Mouse (Mus musculus) hindbrain, embryonic 10.5 days (tissue): ENCODE data around the gene Bicdl1. TPM values are rescaled to one million over a fixed set of nuclear protein-coding genes. Genes with fewer than 3 reads are reported as not detected.

Experiments used
- DNase-seq: peaks from one replicate; pipeline ENCODE4 v3.0.0-alpha.2; 2017; ENCODE audit warnings: low spot score
- H3K27ac ChIP-seq: fragments of 300-500 bp; sonication (generic); 2 replicates; pipeline ENCODE4 v1.5.1; 2016; ENCODE audit warnings: mild to moderate bottlenecking, moderate library complexity
- H3K27me3 ChIP-seq: fragments of 300-500 bp; sonication (generic); 2 replicates; pipeline ENCODE4 v1.6.1; 2016; ENCODE audit warnings: mild to moderate bottlenecking; ENCODE audit not compliant: poor library complexity, insufficient read depth, severe bottlenecking
- H3K36me3 ChIP-seq: fragments of 300-500 bp; sonication (generic); 2 replicates; pipeline ENCODE4 v1.6.1; 2016; ENCODE audit warnings: mild to moderate bottlenecking, moderate library complexity
- H3K4me1 ChIP-seq: fragments of 300-500 bp; sonication (generic); replicated peaks from 2 replicates; pipeline ENCODE4 v1.6.1; 2016; ENCODE audit warnings: mild to moderate bottlenecking
- H3K4me3 ChIP-seq: fragments of 300-500 bp; sonication (generic); 2 replicates; pipeline ENCODE4 v1.5.1; 2016; ENCODE audit warnings: mild to moderate bottlenecking, moderate library complexity
- H3K9me3 ChIP-seq: fragments of 300-500 bp; sonication (generic); 2 replicates; pipeline ENCODE4 v1.6.1; 2016; ENCODE audit warnings: mild to moderate bottlenecking, moderate library complexity
- WGBS: fragments of 180-500 bp; shearing (Covaris S2); methylation state at CpG from one replicate; pipeline ENCODE4 v1.1.7; 2016; 5-methylcytosine and 5-hydroxymethylcytosine counted together
- polyA plus RNA-seq: library from polyadenylated mRNA; unstranded; fragments of >200 nt; fragmentation: Nextera tagmentation; extraction: Ambion mirVana; gene quantifications from 2 replicates; pipeline ENCODE4 v1.2.1, GENCODE M21; 2016

Gene Bicdl1
- polyA plus RNA-seq, result 12.2 and 14.1 TPM in 2 replicates

DNA sequence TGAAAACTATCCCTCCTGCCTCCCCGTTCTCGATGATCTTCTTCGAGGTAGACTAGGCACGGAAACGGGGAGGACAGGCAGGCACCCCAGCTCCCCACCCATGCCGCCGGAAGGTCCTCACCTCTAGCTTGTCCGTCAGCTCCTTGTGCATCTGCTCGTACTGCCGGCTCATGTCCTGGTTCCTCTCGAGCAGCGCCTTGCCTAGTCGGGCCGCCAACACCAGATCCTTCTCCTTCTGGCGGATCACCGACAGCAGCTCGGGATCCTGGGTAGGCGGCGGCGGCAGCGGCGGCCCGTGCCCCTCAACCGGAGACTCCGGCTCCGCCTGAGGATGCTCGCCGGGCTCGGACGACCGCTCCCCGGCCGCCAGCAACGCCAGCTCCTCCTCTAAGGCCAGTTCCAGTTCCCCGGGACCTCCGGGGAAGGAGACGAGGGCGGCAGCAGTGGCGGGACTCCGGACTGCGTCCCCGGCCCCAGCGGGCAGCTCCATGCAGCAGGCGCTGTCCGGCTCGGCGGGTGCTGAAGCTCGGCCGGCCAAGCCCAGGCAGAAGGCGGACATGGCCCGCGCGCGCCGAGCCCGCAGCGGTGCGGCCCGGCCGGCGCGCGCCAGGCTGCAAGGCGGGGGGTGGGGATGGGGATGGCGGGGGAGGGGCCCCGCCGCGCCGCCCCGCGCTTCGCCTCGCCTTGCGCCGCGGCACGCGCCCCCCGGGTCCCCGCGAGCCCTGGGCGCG, at the start of gene Bicdl1:
TSS of gene Bicdl1 (minus strand) at position 621 of the 731 bp plus-strand sequence.
- Histone ChIP-seq H3K4me3 (peak within 1 kb of the TSS; percentile 72), H3K4me1 (peaks cover 24% of the 10 kb centered on the region), H3K27ac (peak within 1 kb of the TSS; percentile 81), H3K27me3 (peaks cover 28% of the 10 kb centered on the region), H3K36me3 (no peaks in the 10 kb centered on the region), H3K9me3 (no peaks in the 10 kb centered on the region)
- 3% methylated on average over 83 of the region's 83 CpGs for WGBS
- peak; percentile 85 for DNase-seq

DNA sequence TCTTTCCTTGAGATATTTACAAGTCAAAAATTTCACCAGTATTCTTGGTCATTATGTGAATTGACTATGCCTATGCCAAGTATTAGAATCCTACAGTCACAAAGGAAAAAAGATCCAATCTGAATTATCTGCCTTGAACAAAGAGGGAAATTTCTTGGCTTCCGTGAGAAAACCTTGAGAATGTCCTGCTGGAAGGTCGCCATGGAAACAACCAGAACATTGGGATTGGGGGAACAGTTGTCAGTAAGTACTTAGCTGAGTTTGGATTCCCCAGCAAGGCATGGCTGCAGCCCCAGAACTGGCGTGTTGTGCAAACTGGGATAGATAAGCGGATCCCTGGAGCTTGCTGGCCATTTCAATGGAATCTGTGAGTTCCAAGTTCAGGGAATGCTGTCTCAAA, 45.5 kb upstream of the Bicdl1 start:
- DNase-seq, result no peak
- H3K36me3 ChIP-seq, result no peaks in the 10 kb centered on the region
- H3K27ac ChIP-seq, result no peak overlapping the region
- H3K9me3 ChIP-seq, result no peaks in the 10 kb centered on the region
- no peak overlapping the region for H3K4me3 ChIP-seq
- no peaks in the 10 kb centered on the region for H3K27me3 ChIP-seq
- no peaks in the 10 kb centered on the region for H3K4me1 ChIP-seq
- 76% methylated on average over 4 of the region's 4 CpGs for WGBS

DNA sequence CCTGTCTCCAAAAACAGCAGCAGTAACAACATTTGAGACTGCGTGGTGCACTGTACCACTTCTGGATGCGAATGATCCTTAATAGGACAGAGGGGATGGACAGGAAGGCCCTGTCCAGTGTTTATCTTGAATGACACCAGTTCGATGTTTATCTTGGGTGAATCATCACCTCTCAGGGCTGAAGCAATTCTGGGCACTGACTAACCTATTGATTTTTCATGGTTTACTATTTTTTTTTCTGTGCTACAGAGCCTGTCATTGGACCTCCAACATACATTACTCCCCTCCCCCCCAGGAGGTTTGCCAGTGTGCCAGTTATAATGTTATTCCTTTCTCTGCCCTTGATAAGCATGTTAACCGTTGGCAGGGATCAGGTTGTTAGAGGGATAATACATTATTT, 43.9 kb upstream of the Bicdl1 start:
- no peak overlapping the region for H3K4me3 ChIP-seq
- H3K4me1 ChIP-seq, result no peaks in the 10 kb centered on the region
- no peak overlapping the region for H3K27ac ChIP-seq
- WGBS, result 82% methylated on average over 4 of the region's 4 CpGs
- no peaks in the 10 kb centered on the region for H3K36me3 ChIP-seq
- DNase-seq, result no peak
- H3K9me3 ChIP-seq, result no peaks in the 10 kb centered on the region
- no peaks in the 10 kb centered on the region for H3K27me3 ChIP-seq

DNA sequence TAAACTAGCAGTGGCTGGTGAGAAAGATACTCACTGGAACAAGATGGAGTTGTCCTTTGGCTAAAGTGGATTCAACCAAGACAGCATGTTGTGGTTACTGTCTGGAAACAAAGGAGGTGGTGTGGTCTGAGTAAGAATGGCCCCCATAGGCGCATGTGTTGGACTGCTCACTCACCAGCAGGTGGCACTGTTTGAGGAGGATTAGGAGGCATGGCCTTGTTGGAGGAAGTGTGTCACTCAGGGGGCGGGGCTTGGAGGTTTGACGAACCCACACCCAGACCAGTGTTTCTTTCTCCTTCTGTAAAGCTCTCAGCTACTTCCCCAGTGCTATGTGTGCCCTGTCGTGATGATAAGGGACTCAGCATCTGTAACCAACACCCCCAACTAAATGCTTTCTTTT, 38.6 kb upstream of the Bicdl1 start:
- Histone ChIP-seq H3K9me3 (peaks cover 5% of the 10 kb centered on the region; the same call in 1 of the 2 replicates), H3K27me3 (no peaks in the 10 kb centered on the region), H3K4me3 (no peak overlapping the region), H3K27ac (no peak overlapping the region), H3K4me1 (no peaks in the 10 kb centered on the region), H3K36me3 (no peaks in the 10 kb centered on the region)
- DNase-seq, result no peak
- WGBS, result 93% methylated on average over 4 of the region's 4 CpGs

DNA sequence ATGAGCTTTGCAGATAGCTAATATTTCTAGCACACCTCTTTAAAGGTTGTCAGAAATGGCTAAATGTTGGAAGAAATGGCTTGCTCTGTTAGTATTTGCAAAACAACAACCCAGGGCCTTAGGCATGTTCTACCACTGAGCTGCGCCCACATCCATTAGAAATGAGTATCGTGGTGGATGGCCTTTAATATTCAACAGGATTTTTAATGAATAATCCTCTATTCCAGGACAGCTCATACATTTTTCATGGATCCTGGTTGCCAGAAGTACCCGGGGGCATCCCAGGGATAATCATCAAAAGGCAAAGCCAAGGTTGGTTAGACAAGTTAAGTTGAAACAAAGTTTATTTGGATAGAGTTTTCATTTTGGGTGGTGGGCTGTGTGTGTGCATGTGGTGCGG, 37.7 kb upstream of the Bicdl1 start:
- Histone ChIP-seq H3K36me3 (no peaks in the 10 kb centered on the region), H3K27me3 (no peaks in the 10 kb centered on the region), H3K27ac (no peak overlapping the region), H3K4me3 (no peak overlapping the region), H3K4me1 (no peaks in the 10 kb centered on the region), H3K9me3 (peaks cover 5% of the 10 kb centered on the region; the same call in 1 of the 2 replicates)
- DNase-seq, result no peak
- WGBS, result 90% methylated on average over 4 of the region's 4 CpGs

DNA sequence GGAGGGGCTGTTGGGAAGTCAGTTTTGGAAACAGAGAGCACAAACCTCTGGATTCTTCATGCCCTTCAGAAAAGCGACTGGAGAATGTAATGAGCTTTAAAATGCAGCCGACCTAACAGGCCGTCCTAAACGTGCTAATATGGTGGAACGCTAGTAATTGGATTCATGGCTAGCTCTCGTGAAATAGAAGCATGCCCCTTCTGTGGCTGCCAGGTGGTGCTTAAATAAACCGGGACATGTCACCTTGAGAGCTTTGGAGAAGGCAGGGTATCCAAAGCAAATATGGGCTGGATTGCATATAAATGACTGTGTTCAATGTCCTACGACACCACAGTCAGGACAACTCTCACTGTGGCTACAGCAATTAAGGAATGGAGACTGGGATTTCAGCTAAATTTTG, 35.4 kb upstream of the Bicdl1 start:
- Histone ChIP-seq H3K27ac (no peak overlapping the region), H3K4me3 (no peak overlapping the region), H3K36me3 (no peaks in the 10 kb centered on the region), H3K9me3 (peaks cover 5% of the 10 kb centered on the region; the same call in 1 of the 2 replicates), H3K4me1 (no peaks in the 10 kb centered on the region), H3K27me3 (no peaks in the 10 kb centered on the region)
- WGBS, result 84% methylated on average over 8 of the region's 8 CpGs
- DNase-seq, result no peak

DNA sequence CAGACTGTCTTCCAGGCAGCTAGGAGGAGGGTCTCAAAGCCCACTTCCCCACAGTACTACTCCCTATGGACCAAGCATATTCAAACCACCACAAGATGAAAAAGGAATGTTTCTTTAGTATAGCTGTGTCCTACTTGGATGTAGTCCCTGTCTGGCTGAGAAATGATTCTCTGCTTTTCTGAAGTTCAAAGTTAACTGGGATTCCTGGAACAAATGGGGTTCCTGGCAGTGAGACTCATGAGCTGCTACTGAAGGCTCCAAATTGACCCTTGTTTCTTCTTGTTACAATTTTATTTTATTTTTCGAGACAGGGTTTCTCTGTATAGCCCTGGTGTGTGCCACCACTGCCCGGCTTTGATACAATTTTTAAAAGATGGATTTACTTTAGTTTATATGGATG, 32.6 kb upstream of the Bicdl1 start:
- H3K9me3 ChIP-seq, result no peaks in the 10 kb centered on the region
- no peak for DNase-seq
- H3K27ac ChIP-seq, result no peak overlapping the region
- H3K27me3 ChIP-seq, result no peaks in the 10 kb centered on the region
- H3K4me3 ChIP-seq, result no peak overlapping the region
- no peaks in the 10 kb centered on the region for H3K4me1 ChIP-seq
- 86% methylated on average over 2 of the region's 2 CpGs for WGBS
- H3K36me3 ChIP-seq, result no peaks in the 10 kb centered on the region

DNA sequence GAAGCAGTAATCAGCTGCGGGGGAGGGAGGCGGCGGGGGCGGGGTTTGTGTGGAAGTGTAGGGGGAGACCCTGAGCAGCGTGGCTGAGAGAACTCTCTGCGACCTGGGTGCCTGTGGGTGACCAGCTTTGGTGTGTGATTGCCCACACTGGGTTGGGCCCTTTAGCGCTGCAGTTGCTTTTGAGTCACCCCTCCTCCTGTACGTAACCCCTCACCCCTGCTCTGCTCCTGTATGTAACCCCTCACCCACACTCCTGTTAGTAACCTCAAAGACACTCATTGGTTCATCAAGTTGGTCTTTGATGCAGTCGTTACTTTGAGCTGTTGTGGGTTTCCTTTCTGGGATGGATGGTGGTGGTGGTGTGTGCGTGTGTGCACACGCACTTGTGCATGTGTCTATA, 29.5 kb upstream of the Bicdl1 start:
- WGBS, result 76% methylated on average over 11 of the region's 11 CpGs

DNA sequence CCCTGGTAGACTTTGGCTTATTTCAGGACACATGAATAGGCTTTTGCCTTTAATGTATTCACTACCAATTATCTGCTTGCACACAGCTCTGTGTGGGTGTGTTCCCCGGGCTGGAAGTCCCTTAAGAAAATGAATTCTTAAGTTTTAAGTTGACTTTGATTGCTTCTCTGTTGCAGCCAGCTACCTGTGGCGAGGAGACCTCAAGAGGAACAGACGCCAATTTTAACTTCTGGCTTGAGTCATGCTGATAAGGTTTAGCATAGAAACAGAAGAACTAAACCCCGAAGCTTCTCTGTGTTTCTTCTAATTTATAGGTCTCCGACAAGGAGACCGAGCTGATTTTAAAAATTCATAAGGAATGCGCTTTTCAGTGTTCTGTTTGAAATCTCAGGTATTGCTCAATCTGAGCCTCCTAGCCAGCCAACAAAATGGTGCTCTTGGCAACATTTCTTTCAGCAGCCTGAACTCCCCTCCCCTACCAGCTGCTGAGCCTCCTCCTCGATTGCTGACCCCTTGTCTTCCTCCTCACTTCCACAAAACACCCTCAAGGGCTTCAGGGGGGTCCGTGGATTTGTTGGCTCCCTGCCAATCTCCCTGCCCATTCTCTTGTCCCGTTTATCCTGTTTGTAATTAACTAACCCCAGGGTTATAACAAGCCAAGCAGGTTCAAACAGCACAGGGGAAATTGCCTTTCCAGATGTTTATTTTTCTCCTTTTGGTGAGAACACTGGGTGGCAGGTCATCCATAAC, 27.2 kb upstream of the Bicdl1 start:
- no peak overlapping the region for H3K27ac ChIP-seq
- 0 out of 2 replicates have a peak, but pooled peaks cover 3% of the 10 kb centered on the region for H3K4me1 ChIP-seq
- no peaks in the 10 kb centered on the region for H3K9me3 ChIP-seq
- H3K4me3 ChIP-seq, result no peak overlapping the region
- DNase-seq, result peak; percentile 10
- no peaks in the 10 kb centered on the region for H3K36me3 ChIP-seq
- WGBS, result 65% methylated on average over 10 of the region's 10 CpGs
- H3K27me3 ChIP-seq, result no peaks in the 10 kb centered on the region

More for the DNA sequence above, 29.5 kb upstream of the Bicdl1 start:
- no peak for DNase-seq
- 0 out of 2 replicates have a peak, but pooled peaks cover 3% of the 10 kb centered on the region for H3K4me1 ChIP-seq
- no peaks in the 10 kb centered on the region for H3K27me3 ChIP-seq
- H3K9me3 ChIP-seq, result no peaks in the 10 kb centered on the region
- H3K27ac ChIP-seq, result no peak overlapping the region
- no peaks in the 10 kb centered on the region for H3K36me3 ChIP-seq
- H3K4me3 ChIP-seq, result no peak overlapping the region

DNA sequence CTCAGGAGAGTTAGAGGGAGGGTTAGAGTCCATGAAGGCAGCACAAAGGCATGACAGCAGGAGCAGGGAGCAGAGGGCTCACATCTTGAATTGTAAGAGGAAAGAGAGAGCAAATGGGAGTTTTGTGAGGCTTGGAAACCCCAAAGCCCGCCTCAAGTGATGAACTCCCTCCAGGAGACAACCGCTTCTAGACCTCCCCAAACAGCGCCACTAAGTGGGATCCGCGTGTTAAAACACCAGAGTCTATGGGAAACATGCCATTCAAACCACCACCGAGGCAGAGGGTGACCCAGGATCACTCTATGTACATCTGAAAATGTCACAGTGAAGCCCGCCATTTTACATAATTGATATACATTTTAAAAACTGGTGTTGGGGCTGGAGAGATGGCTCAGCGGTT, 26.1 kb upstream of the Bicdl1 start:
- no peak overlapping the region for H3K4me3 ChIP-seq
- H3K27ac ChIP-seq, result no peak overlapping the region
- 0 out of 2 replicates have a peak, but pooled peaks cover 3% of the 10 kb centered on the region for H3K4me1 ChIP-seq
- no peaks in the 10 kb centered on the region for H3K9me3 ChIP-seq
- DNase-seq, result no peak
- WGBS, result 82% methylated on average over 8 of the region's 8 CpGs
- H3K27me3 ChIP-seq, result no peaks in the 10 kb centered on the region
- no peaks in the 10 kb centered on the region for H3K36me3 ChIP-seq

DNA sequence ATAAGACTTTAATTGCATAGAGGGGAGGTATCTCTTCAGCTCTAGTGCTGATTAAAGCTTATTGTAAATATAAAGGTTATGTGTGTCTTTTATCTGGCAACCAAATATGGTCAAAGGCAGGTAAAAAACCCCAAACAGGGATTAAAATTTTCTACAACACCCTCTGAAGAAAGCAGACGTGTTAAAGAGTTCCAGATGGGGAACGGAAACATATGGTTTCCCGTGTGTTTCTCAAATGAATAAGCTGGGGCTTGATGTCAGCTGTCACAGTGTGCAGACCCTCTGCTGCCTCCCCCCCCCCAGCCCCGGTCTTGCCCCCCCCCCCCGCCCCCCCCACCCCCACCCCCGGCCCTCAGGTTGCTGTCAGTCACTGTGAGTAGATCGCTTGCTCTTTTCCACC, 24.1 kb upstream of the Bicdl1 start:
- no peaks in the 10 kb centered on the region for H3K27me3 ChIP-seq
- H3K4me3 ChIP-seq, result no peak overlapping the region
- DNase-seq, result no peak
- no peaks in the 10 kb centered on the region for H3K9me3 ChIP-seq
- H3K36me3 ChIP-seq, result no peaks in the 10 kb centered on the region
- H3K4me1 ChIP-seq, result 0 out of 2 replicates have a peak, but pooled peaks cover 3% of the 10 kb centered on the region
- WGBS, result 49% methylated on average over 7 of the region's 7 CpGs
- H3K27ac ChIP-seq, result no peak overlapping the region

DNA sequence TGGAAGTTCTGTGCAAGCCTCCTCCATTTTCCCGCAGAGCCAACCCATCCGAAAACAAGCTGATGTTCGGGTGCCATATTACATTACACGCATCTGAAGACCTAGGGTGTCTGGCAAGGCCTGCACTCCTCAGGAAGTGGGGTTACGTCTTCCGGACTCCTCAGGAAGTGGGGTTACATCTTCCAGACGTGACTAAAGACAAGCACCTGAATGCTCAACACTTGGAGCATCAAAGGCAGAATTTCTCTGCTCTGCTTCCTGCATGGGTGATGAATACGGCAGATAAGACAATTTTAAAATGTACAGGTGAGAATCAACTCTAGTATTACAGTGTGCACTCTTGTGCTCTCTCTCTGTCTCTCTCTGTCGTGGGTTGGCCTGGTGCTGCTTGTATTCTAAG, 23.4 kb upstream of the Bicdl1 start:
- Histone ChIP-seq H3K27me3 (no peaks in the 10 kb centered on the region), H3K4me1 (0 out of 2 replicates have a peak, but pooled peaks cover 3% of the 10 kb centered on the region), H3K9me3 (no peaks in the 10 kb centered on the region), H3K27ac (no peak overlapping the region), H3K4me3 (no peak overlapping the region), H3K36me3 (no peaks in the 10 kb centered on the region)
- 87% methylated on average over 9 of the region's 9 CpGs for WGBS
- DNase-seq, result no peak

DNA sequence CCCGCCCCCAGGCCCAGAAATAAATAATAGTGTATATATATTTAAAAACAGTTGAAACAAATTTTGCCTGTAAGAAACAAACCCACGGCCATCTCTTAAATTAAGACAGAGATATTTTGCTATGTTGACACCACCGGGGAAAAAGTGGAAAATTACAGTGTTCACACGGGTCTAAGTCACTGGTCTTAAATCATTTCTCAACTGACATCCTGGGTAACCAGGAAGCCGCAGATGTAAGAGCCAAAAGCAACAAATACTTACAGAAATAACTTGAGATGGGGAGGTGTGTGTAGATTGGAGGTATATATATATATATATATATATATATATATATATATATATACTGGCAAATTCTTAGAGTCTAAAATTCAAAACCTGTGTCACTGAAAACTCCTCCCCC, 21.5 kb upstream of the Bicdl1 start:
- Histone ChIP-seq H3K36me3 (no peaks in the 10 kb centered on the region), H3K27ac (no peak overlapping the region), H3K27me3 (no peaks in the 10 kb centered on the region), H3K9me3 (no peaks in the 10 kb centered on the region), H3K4me1 (0 out of 2 replicates have a peak, but pooled peaks cover 3% of the 10 kb centered on the region), H3K4me3 (no peak overlapping the region)
- no peak for DNase-seq
- WGBS, result 91% methylated on average over 5 of the region's 5 CpGs
